Mouse (Mus musculus) testis, adult 2 months (tissue): ENCODE data around the gene Slx4.

ENCODE experiments used
- CTCF ChIP-seq: fragments of 200-500 bp; IDR thresholded peaks from 2 replicates; pipeline ENCODE4 v1.5.1; 2012; ENCODE audit warnings: low read depth, mild to moderate bottlenecking, inconsistent platforms, low read length, moderate library complexity; ENCODE audit not compliant: control insufficient read depth, insufficient read depth, insufficient replicate concordance
- POLR2A ChIP-seq: fragments of 200-500 bp; IDR thresholded peaks from 2 replicates; pipeline ENCODE4 v1.6.1; 2012; ENCODE audit warnings: low read depth, mild to moderate bottlenecking, inconsistent platforms, low read length, moderate library complexity; ENCODE audit not compliant: control insufficient read depth

GRCm38 (mm10) chr16:4035575-4035974 lies 32.0 kb upstream of the Slx4 start:
- TF ChIP-seq POLR2A: no peak
- no peak for TF ChIP-seq CTCF
